Mouse (Mus musculus) forebrain, embryonic 16.5 days (tissue): ENCODE results near the gene Gm49337. TPM values are rescaled to one million over a fixed set of nuclear protein-coding genes. Genes with fewer than 3 reads are reported as not detected.
A peak's percentile ranks its signal among the peaks of the same experiment; 100 is the strongest.

Experiments
- ATAC-seq: fragments of 200-750 bp; cut with Nextera tagmentation; 2 replicates; pipeline ENCODE4 v1.8.0; 2017; ENCODE audit warnings: mild to moderate bottlenecking, moderate library complexity
- H3K27ac ChIP-seq: fragments of 300-500 bp; sonication (generic); 2 replicates; pipeline ENCODE4 v1.5.1; 2014; ENCODE audit warnings: low read length, control low read depth
- H3K27me3 ChIP-seq: fragments of 300-500 bp; sonication (generic); replicated peaks from 2 replicates; pipeline ENCODE4 v1.6.1; 2014; ENCODE audit warnings: low read length; ENCODE audit not compliant: control insufficient read depth, insufficient read depth
- H3K36me3 ChIP-seq: fragments of 300-500 bp; sonication (generic); 2 replicates; pipeline ENCODE4 v1.6.1; 2014; ENCODE audit not compliant: control insufficient read depth, insufficient read depth
- H3K4me1 ChIP-seq: fragments of 300-500 bp; sonication (generic); replicated peaks from 2 replicates; pipeline ENCODE4 v1.6.1; 2014; ENCODE audit warnings: low read length; ENCODE audit not compliant: control insufficient read depth, insufficient read depth
- H3K4me2 ChIP-seq: fragments of 300-500 bp; sonication (generic); 2 replicates; pipeline ENCODE4 v1.6.1; 2014; ENCODE audit warnings: mild to moderate bottlenecking, low read length, control low read depth
- H3K4me3 ChIP-seq: fragments of 300-500 bp; sonication (generic); replicated peaks from 2 replicates; pipeline ENCODE4 v1.5.1; 2014; ENCODE audit warnings: mild to moderate bottlenecking, low read length, control low read depth
- H3K9ac ChIP-seq: fragments of 300-500 bp; sonication (generic); replicated peaks from 2 replicates; pipeline ENCODE4 v1.6.1; 2014; ENCODE audit warnings: low read depth, low read length, control low read depth
- H3K9me3 ChIP-seq: fragments of 300-500 bp; sonication (generic); 2 replicates; pipeline ENCODE4 v1.6.1; 2016; ENCODE audit warnings: low read length; ENCODE audit not compliant: control insufficient read depth
- WGBS: fragments of 180-500 bp; shearing (Covaris S2); extraction: QIAGEN DNeasy Blood & Tissue Kit; methylation state at CpG from one replicate; pipeline ENCODE4 v1.1.7; 2014; 5-methylcytosine and 5-hydroxymethylcytosine counted together
- polyA plus RNA-seq: library from polyadenylated mRNA; unstranded; fragments of >200 nt; fragmentation: Nextera tagmentation; extraction: Ambion mirVana; gene quantifications from 2 replicates; pipeline ENCODE4 v1.2.1, GENCODE M21; 2015

The Gm49337 gene
- not detected in 2 replicates for polyA plus RNA-seq

GRCm38 (mm10) chr4:116173072-116173471, at the start of gene Gm49337, which contains the start of gene 1700042G07Rik:
TSS of gene Gm49337 (plus strand) at chr4:116173384.
TSS of gene 1700042G07Rik (plus strand) at chr4:116173372.
- Histone ChIP-seq H3K27me3 (no peaks in the 10 kb centered on the region), H3K9me3 (no peaks in the 10 kb centered on the region), H3K4me2 (no peak within 1 kb of the TSS), H3K4me1 (peaks cover 17% of the 10 kb centered on the region), H3K4me3 (no peak within 1 kb of the TSS), H3K27ac (no peak within 1 kb of the TSS), H3K9ac (no peak within 1 kb of the TSS), H3K36me3 (no peaks in the 10 kb centered on the region)
- ATAC-seq: no peak
- 78% methylated on average over 6 of the region's 6 CpGs for WGBS

DNA sequence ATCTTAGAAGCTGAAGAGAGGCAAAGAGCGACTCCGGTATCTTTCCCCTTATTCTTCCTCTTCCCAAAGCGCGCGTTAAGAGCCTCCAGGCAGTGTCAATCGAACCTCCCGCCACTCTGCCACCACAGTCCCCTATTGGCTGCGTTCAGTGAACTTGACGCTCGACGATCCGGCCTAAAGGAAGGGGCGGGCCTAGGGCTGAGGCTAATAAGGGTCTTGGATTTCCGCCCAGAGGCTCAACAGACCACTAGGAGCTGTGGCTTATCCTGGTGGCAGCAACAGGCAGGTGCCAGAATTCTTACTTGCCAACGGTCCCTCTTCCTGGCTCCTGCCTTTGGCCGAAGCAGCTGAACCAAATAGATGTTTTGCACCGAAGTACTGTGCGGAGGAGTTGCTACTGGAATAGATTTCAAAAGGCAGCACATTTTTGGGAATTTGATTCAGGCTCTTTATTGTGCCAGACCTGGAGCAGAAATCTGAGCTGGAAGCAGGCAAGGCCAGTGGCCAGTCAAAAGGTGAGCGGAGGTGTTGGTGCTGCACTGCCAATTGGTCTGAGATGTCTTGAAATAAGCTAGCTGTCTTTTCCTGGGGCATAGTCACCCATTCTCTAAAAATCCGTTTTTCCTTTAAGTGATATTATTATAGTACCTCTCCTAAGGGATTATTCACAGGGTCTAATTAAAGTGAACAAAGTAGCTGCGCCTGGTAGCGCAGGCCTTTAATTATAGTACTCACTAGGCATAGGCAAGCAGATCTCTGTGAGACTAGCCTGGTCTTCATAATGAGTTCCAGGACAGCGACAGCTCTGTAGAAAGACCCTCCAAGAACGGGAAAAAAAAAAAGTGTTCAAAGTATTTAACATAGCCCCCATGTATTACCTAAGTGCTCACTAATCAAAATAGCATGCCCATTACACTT, 49.3 kb upstream of the Gm49337 start, which contains the start of the genes Rad54l and Pomgnt1:
Gene Rad54l (minus strand): TSS at position 89 of the 918 bp plus-strand sequence.
Gene Pomgnt1 (plus strand): TSS at position 239 of the 918 bp plus-strand sequence.
- WGBS: 1% methylated on average over 24 of the region's 24 CpGs
- H3K4me1 ChIP-seq: peaks cover 17% of the 10 kb centered on the region
- H3K9me3 ChIP-seq: no peaks in the 10 kb centered on the region
- peak within 1 kb of the TSS; percentile 60 for H3K4me3 ChIP-seq
- peak; percentile 99 for ATAC-seq
- H3K4me2 ChIP-seq: peak within 1 kb of the TSS; percentile 76
- H3K27ac ChIP-seq: peak within 1 kb of the TSS; percentile 59
- H3K36me3 ChIP-seq: no peaks in the 10 kb centered on the region
- H3K27me3 ChIP-seq: no peaks in the 10 kb centered on the region
- peak within 1 kb of the TSS; percentile 55 for H3K9ac ChIP-seq

GRCm38 (mm10) chr4:116125803-116126386, 47.3 kb upstream of the Gm49337 start:
- Histone ChIP-seq H3K27ac (no peak overlapping the region), H3K27me3 (no peaks in the 10 kb centered on the region), H3K9me3 (no peaks in the 10 kb centered on the region), H3K9ac (no peak overlapping the region), H3K4me3 (no peak overlapping the region), H3K4me1 (peaks cover 17% of the 10 kb centered on the region), H3K36me3 (no peaks in the 10 kb centered on the region), H3K4me2 (no peak overlapping the region)
- 96% methylated on average over 4 of the region's 4 CpGs for WGBS
- ATAC-seq: no peak

- WGBS: 75% methylated on average over 6 of the region's 6 CpGs
- no peaks in the 10 kb centered on the region for H3K36me3 ChIP-seq
Observed at GRCm38 (mm10) chr4:116127956-116128355, 45.2 kb upstream of the Gm49337 start.

DNA sequence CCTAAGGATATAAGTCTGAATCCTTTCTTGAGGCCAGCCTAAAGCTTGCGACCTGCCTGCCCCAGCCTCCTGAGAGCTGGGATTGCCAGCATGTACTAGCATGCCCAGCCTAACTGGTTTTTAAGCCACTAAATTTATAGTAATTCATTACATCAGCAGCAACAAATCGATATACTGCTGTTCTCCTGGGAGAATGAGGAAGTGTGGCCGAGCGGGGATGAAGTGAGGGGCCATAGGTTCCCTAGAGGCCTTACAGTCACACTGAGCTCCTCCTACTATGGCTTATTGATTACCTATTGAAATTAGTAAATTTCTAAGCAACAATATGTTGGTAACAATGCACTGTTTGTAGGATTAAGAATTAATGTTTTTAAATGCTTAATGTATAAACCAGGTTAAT, 40.1 kb upstream of the Gm49337 start:
- Histone ChIP-seq H3K4me2 (no peak overlapping the region), H3K4me1 (no peaks in the 10 kb centered on the region), H3K9me3 (no peaks in the 10 kb centered on the region), H3K36me3 (no peaks in the 10 kb centered on the region), H3K9ac (no peak overlapping the region), H3K27ac (no peak overlapping the region), H3K27me3 (no peaks in the 10 kb centered on the region), H3K4me3 (no peak overlapping the region)
- no peak for ATAC-seq
- 87% methylated on average over 4 of the region's 4 CpGs for WGBS

More at GRCm38 (mm10) chr4:116127956-116128355, 45.2 kb upstream of the Gm49337 start:
- H3K9ac ChIP-seq: no peak overlapping the region
- no peak overlapping the region for H3K27ac ChIP-seq
- no peaks in the 10 kb centered on the region for H3K27me3 ChIP-seq
- no peak overlapping the region for H3K4me3 ChIP-seq
- ATAC-seq: no peak
- H3K9me3 ChIP-seq: no peaks in the 10 kb centered on the region
- H3K4me2 ChIP-seq: no peak overlapping the region
- peaks cover 11% of the 10 kb centered on the region for H3K4me1 ChIP-seq

DNA sequence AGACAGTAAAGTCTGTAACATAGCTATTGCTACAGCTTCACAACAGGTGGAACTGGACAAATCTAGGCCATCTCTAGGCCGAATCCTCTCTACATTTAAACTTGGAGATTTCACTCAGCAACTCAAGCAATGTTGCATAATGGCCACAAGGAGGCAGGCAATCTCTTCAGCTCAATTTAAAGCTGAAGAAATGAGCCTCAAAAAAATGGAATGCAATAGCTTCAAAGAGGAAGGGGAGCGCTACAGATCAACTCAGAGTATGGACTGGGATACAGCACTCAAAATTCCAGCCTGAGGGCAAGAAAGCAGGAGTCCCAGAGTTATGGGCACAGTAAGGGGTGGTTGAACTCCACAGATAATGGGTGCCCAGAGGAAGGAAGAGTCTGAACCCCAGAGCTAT, 38.2 kb upstream of the Gm49337 start:
- H3K4me1 ChIP-seq: no peaks in the 10 kb centered on the region
- no peak overlapping the region for H3K4me3 ChIP-seq
- H3K27me3 ChIP-seq: no peaks in the 10 kb centered on the region
- H3K9ac ChIP-seq: no peak overlapping the region
- H3K27ac ChIP-seq: no peak overlapping the region
- ATAC-seq: peak; percentile 33; the same call in 1 of the 2 replicates
- WGBS: 26% methylated on average over 2 of the region's 2 CpGs
- H3K4me2 ChIP-seq: no peak overlapping the region
- H3K36me3 ChIP-seq: no peaks in the 10 kb centered on the region
- H3K9me3 ChIP-seq: no peaks in the 10 kb centered on the region

GRCm38 (mm10) chr4:116137421-116137996, 35.7 kb upstream of the Gm49337 start:
- Histone ChIP-seq H3K27me3 (no peaks in the 10 kb centered on the region), H3K27ac (no peak overlapping the region), H3K9ac (no peak overlapping the region), H3K36me3 (no peaks in the 10 kb centered on the region), H3K9me3 (no peaks in the 10 kb centered on the region), H3K4me2 (no peak overlapping the region), H3K4me1 (no peaks in the 10 kb centered on the region), H3K4me3 (no peak overlapping the region)
- ATAC-seq: no peak
- WGBS: 56% methylated on average over 13 of the region's 13 CpGs

DNA sequence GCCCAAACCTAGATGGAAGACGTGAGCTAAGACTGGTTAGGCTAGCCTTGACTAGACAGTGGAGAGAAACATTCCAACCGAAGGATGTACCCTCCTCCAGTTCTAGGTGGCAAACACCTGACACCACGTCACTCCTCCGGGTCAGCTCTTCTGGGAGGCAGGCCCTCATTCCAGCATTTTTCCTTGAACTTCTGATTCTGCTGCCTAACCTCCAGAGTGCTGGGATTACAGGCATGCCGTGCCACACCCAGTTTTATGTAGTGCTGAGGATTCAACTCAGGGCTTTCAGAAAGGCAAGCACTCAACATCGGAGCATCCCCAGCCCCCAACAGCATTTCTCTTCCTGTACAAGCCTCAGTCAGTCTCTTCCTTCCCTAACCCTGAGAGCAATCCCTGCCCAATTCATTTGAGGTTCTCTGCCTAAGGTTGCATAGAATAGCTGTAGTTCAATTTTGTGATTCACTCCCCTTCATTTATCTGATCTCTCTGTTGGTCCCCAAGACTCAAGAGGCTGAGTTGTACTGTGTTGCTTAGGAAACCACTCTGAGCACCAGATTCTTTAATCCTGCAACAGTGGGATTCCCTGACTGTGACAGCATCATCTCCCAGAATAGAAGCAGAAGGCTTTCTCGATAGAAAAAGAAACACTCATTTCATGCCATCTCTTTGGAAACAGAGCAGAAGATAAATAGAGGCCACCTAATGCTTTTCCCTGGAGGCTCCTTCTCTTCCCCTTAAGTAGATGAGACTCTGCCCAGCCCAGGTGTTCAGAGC, 32.2 kb upstream of the Gm49337 start:
- WGBS: 83% methylated on average over 7 of the region's 7 CpGs
- Histone ChIP-seq H3K4me1 (peaks cover 15% of the 10 kb centered on the region), H3K36me3 (no peaks in the 10 kb centered on the region), H3K9ac (no peak overlapping the region), H3K4me3 (no peak overlapping the region), H3K27ac (no peak overlapping the region), H3K4me2 (no peak overlapping the region), H3K9me3 (no peaks in the 10 kb centered on the region), H3K27me3 (no peaks in the 10 kb centered on the region)
- ATAC-seq: no peak
